Mouse (Mus musculus): ENCODE data around the gene Hcrt.
A peak's percentile ranks its signal among the peaks of the same experiment; 100 is the strongest.

The Hcrt gene

DNA sequence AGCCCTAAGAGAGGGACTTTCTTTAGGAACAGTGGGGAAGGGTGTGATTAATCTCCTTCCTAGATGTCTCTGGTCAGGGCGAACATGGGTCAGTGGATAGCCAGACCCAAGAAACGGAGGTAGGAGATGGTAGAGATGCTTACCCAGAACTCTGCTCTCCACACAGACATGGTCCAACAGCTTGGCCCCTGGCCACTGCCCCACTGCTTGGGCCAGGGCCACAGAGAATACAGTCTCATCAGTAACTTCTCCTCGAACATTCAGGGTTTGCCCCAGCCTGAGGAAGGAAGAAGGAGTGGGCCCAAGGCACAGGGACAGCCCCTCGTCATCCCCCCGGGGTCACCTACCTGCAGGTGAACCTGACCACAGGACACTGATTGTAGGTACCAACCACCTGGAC, 5.1 kb upstream of the Hcrt start:
- no peak for DNase-seq (ENCODE audit: low spot score)

DNA sequence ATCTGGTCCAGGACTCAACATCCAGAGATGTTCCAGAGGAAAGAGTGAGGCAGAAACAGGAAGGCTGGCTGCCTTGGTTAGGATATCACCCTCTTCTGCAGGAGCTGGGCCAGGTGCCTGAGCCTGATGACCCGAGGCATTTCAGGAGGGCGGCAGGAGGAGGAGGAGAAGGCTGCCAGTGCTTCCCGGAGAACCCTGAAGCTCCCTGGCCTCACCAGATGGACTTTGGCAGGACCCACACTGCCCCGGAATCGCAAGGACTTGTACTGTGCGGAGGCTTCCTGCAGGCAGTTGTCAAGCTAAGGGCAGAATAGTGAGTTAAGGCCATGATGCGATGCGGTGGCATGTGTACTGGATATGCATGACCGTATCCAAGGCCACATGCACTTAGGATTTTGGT, 4.0 kb upstream of the Hcrt start:
- DNase-seq (ENCODE audit: low spot score), result no peak

DNA sequence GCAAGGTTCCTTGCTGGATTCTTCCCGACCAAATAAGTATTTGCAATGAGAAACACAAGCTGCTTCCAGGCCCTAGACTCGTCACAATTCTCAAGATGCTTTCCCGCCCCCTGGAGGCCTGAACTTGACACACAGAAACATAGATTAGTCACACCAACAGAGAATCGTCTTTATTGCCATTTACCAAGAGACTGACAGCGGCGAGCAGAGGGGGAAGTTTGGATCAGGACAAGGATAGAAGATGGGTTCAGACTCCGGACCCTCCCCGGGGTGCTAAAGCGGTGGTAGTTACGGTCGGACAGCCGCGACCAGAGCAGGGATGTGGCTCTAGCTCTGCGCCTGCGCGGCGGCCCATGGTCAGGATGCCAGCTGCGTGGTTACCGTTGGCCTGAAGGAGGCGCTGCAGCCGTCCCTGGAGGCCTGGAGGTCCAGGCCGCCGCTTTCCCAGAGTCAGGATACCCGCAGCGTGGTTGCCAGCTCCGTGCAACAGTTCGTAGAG, 1.1 kb downstream of the Hcrt start:
- peak; percentile 78 for DNase-seq (ENCODE audit: low spot score)

DNA sequence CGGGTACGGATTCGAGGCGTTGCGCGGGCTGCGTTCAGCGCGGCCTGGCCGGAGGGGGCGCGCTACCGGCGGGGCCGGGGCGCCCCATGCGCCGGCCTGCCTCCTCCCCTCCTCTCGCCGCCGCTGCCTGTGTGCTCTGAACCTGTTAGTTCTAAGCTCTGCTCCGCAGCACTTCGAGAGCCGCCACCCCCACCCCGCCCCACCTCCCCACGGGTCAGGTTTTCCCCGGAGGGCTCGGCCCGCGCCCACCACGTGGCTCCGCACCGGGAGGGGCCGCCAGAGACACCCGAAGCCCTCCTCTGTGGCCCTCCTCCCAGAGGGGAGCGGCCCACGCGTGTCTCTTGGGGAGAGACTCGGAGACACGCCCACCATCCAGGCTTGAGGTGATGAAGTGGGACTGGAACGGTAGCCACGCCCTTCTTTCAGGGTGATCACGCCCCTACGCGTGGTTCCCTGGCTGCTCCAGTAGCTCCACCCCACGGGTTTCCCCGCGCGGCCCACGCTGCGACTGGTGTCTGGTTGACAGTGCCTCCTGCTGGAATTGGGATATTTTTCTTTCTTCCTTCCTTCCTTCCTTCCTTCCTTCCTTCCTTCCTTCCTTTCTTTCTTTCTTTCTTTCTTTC, 3.0 kb downstream of the Hcrt start, which contains the start of gene Kcnh4:
Gene Kcnh4, minus strand, starts transcription at position 332 of the 623 bp plus-strand sequence.
- DNase-seq (ENCODE audit: low spot score), result peak; percentile 46

DNA sequence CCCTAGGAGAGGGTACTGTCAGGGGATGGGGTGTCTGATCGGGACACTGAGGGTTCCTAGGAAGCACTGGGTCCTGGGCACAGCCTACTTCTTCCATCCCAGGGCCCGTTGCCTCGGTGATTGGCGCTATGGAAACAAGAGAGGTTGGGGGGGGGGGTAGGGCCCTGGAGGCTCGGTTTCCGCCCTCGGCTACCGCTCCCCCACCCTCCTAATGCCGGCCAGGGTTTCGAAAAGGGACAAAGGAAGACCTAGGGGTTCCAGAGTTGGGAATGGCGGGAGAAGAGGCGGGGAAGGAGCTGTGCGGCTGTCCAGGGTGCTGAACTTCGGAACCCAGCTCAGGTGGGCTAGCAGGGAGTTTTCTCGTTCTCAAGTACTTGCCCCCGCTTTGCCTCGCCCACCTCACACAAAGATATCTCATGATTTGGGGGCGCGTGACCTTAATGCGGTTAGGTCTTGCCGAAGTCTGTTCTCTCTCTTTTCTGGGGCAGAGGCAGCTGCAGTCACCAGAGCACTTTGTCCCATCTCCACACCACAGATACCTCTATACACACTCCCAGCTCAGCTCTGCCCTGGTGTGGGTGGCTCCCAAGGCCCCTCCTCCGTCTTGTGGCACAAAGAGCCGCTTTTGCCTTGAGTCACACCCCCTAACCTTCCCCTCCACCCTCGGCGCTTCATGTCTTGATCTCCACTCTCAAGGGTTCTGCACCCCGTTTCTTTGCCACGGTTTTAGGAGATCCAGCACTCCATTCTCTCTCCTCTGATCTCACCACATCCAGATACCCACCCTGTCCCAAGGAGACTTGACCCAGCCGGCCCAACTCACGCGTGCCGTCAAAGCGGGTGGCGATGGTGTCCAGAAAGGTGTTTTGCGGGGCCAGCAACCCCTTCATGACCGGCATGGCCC, 3.8 kb downstream of the Hcrt start:
- DNase-seq (ENCODE audit: low spot score), result no peak

DNA sequence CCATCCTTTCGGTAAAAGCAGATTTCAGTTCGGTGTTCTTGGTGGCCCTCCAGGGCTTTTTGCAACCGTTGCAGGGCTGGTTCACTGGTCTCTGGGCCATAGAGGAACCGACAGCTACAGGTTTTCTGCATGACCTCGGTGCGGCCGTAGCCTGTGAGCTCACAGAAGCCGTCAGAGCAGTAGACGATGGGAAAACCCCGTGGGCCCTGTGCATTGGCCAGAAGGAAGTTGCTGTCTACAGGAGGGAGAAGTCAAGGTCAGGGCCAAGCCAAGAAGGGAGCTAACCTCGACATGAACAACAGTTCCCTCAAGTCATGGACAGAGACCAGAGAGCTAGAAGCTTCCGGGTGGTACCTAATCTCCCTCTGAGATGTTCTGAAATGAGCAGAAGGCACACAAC, 5.2 kb downstream of the Hcrt start:
- no peak for DNase-seq (ENCODE audit: low spot score)

DNA sequence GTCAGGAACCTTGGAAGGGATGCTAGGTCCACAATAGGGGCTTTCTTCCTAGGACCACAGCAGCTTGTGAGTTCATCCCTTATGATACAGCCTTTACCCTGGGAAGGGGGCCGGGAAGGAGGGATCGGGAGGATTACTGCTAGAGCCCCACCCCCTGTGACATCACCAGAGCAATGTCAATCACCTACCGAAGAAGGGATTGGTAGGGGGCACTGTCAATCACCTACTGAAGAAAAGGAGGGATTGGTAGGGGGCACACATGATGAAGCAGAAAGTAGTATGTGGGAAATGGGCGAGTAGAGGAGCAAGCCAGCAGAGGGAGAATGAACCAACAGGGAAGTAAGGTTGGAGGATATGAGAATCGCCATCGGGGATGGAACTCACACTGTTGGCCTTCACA, 6.3 kb downstream of the Hcrt start:
- no peak for DNase-seq (ENCODE audit: low spot score)

DNA sequence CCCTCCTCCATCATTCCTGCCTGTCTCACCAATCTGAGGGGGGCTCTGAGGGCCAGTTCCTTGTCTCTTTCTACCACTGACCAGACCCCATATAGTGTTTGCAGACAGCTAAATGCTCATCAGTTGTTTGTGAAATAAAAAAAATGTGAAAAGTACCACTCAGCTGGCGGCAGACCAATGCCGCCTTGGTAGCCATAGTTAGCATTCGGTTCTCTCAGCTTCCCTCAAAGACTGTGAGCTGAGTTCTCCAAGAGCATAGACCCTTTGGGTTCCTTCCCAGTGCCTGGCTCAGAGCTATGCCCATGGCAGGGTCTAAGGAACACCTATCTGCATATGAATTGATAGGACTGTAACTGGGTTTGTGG, 8.1 kb downstream of the Hcrt start:
- DNase-seq (ENCODE audit: low spot score), result no peak

DNA sequence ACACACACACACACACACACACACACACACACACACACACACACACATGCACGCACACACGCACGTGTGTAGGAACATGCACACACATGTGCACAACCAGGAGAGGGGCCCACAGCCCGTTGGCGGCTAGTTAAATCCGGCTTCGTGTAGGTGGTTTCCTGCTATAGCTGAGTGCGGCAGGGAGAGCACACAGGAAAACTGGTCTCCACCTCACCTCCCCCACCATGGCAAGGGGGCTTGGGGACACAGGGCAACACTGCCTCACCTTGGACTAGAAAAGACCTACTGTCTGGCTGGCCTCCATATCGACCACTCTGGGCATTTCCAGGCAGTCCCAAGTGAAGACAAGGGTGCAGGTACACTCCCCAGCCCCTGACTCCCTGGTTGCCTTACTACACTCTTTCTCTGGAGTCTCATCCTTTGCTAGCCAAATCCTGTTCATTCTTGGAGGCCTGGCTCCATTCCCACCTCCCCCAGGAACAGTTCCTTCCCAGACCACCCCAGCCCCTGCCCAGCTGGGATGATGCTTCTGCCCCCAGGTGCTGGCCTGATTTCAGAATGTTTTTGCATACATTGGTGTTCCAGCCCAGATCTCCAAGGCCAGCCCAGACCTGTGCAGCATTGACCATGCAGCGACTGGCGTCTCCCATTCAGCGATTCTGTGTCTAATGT, 8.6 kb downstream of the Hcrt start:
- DNase-seq (ENCODE audit: low spot score), result no peak

DNA sequence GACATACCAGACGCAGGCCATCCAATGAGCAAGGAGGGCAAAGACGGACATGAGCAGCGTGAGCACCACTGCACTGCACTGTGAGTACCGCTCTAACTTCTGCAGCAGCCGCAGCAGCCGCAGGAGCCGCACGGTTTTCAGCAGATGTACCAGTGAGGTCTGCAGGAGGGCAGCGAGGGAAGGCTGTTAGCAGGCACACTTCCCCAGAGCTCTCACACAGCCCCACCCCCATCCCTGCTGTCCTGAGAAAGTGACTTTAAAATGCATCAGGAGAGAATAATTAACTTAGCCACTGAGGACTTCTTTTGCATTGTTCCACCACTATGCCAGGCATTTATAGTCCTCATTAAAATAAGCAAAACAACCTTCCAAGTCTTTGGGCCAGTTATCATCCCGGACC, 10.4 kb downstream of the Hcrt start:
- DNase-seq (ENCODE audit: low spot score), result no peak

DNA sequence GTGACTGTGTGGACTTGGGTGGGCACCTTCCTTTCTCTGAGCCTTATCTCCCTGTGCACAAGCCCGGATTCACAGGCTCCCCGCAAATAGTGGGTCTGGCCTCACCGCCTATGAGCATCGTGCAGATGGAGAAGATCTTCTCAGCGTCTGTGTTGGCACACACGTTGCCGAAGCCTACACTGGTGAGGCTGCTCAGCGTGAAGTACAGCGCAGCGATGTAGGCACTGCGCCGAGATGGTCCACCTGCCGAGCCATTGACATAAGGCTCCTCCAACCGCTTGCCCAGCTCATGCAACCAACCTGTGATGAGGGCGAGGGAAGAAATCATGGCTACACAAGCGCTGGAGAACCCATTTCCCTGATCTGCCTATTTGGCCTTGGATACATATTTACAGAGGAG, 12.6 kb downstream of the Hcrt start:
- no peak for DNase-seq (ENCODE audit: low spot score)

DNA sequence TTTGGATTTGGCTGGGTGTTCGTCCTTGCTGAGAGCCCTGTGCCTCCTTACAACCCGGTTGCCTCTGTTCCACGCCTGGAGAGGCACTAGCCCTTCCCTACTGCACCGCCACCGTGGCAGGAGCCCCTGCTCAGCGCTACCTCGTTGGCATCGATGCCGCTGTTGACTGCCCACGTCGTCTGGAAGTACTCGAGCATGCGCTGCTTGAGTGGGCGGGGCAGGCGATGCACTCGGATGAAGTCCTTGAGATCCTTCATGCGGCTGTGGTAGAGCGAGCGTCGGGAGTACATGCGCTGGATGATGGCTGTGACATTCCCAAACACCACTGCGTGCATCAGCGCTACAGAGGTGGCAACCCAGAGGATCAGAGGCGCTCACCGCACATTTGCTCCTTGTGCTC, 13.3 kb downstream of the Hcrt start:
- DNase-seq (ENCODE audit: low spot score), result no peak

DNA sequence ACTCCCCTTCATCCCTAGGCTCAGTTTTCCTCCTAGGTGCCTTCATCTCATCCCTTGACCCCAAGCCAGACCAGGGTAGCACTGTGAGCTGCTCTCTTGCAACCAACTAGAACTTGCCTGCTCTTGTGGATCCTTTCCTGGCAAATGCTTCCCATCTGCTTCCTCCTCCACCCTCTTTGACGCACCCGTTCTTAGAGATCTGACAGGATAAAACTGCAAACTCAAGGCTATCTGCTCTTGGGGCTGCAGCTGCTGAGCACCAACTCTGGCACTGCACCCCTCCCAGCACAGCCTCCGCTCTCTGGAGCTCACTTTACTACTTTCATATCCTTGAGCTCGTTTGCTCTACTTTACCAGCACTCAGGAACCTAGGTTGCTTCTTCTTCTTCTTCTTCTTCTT, 14.1 kb downstream of the Hcrt start:
- DNase-seq (ENCODE audit: low spot score), result no peak

DNA sequence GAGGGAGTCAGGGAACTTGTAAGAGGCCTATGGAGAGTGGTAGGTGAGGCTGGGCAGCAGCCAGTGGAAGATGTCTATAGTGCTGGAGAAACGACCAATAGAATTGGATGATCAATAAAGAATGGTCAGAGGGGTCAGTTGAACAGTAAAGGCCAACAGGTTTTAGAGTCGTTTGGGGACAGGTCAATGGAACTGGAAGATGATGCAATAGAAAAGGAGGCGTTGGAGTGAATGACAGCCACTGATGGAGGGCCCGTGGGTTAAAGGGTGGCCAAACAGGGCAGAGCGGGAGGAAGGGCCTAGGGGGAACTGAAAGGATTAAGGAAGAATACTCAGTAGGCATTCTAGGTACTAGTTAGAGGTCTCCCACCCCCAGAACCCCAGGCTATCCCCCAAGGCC, 15.6 kb downstream of the Hcrt start:
- no peak for DNase-seq (ENCODE audit: low spot score)

DNA sequence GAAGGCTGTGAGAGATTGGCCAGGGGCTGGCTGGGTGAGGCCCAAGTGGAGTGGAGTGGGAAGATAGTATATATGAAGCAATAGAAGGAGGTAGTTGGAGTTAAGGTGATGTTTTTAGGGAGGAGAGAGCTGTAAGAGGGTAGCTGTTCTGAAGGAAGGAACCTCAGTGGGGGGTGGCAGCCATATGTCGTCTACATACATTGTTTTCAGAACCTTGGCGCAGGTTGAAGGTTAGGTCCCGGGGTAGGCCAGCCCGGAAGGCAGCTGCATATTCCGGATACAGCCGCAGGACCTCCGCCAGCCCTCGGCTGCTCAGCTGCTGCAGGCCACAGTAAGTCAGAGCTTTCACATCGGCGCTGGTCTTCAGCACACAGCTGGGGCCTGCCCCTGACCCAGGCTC, 16.2 kb downstream of the Hcrt start:
- DNase-seq (ENCODE audit: low spot score), result no peak

DNA sequence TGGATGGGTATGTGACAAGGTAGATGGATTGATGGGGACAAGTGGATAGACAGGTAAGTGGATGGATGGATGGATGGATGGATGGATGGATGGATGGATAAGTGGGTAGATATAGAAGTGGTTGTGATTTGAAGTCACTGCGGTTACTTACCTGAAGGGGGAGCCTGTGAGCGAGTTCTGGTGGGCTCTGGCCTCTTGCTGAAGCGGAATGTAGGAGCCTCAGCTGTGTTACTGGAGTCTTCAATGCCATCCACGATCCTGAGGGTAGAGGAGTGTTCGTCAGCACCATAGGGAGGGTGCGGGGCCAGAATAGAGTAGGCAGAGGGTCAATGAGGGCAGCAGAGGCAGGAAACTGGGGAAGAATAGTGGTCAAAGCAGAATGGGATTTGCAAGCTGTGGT, 17.6 kb downstream of the Hcrt start:
- DNase-seq (ENCODE audit: low spot score), result no peak

DNA sequence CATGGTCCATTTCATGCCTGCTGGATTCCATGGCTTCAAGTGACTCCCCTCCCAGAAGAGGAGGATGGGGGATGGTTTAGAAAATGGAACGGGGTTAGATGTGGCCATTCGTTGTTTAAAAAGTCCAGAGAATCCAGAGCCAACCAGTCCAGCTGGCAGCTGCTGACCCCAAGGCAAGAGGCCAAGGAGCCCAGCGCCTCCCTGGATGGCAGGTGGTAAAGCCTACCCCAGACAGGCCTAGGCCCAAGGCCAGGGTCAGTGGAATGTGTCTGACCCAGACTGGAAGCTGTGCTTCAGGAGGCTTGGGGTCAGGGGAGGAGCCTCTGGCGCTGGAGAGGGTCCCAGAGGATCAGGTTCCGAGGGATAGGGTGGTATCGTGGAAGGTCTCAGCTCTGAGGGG, 21.4 kb downstream of the Hcrt start:
- DNase-seq (ENCODE audit: low spot score), result no peak

DNA sequence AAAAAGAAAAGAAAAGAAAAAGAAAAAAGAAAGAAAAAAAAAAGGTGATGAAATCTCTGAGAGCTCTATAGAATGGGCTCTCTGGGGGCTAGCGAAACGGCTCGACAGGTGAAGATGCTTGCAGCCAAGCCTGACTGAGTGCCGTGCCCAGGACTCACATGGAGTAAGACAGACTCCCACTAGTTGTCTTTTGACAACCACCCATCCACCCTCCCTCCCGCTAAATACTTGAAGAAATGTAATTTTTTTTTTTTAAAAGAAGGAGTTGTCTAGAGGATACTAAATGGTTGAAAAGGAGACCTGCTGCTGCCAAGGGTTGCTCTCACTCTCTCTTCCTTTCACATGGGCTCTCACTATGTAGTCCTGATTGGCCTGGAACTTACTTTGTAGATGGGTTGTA, 24.0 kb downstream of the Hcrt start:
- DNase-seq (ENCODE audit: low spot score), result no peak

DNA sequence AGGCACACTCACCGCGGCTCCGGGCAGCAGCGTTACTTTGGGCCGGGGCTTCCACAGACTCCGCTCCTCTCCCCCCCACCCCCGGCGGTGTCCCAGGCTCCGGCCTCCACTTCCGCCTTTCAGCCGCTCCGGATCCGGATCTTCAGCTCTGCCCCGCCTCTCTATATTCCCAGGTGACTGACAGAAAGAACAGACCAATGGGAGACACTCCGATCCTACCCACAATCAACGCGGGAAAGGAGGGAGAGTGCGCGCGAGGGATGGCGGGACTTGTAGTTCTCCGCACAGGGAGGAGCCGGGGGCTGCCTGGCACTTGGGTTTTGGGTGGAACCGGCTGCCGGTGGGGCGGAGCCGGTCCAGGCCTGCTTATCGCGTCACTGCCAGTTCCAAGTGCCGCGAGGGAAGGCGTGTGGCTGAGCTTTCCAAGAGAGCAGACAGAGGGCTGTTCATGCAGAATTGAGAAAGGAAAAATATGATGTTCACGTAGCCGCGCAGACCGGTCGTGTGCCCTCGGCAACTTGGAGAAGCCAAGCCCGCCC, 24.6 kb downstream of the Hcrt start, which contains the start of gene Rab5c:
Gene Rab5c, minus strand, starts transcription at position 150 of the 539 bp plus-strand sequence.
- peak; percentile 99 for DNase-seq (ENCODE audit: low spot score)

DNA sequence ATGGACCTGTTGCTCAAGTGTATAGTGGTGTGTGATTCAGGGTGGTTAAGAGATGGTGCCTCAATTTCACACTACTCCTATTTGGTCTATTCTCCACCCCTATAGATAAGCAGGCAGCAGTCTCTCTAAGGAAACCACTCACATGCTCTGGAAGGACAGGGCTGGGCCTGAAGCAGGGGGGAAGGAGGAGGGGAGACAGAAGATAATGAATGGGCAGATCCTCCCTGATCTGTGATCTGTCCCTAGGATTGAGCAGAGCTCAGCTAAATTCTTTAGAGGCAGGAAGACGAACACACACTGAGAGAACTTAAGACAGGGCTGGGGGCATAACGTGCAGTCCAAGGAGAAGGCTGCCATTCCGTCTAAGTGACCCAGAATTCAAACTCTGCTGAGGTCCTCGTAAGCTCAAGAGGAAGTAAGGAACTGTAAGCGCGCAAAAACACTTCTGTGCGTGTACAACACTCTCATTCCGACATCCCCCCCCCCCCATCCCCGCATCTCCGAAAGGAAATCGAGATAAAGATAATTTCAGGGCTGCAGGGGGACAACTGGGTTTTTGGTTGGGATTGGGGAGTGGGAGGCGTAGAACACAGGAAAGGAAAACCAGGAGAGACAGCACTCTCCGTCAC, 25.5 kb downstream of the Hcrt start:
- no peak for DNase-seq (ENCODE audit: low spot score)

DNA sequence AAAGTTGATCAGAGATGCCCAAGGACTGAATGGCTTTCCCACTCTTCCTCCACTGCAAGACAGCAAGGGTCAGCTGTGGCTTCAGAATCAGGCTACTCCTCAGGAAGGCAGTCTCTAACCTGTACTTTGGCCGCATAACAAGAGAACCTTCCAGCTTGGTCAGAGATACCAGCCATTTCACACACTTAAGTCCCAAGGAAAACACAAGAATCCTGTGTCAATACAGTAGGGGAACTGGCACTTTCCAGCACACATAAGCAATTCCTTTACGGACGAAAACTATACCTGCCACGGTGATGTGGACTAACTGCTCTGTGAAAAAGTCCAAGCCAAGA, 26.0 kb downstream of the Hcrt start:
- no peak for DNase-seq (ENCODE audit: low spot score)

All from layer of hippocampus, adult 9-10 months (tissue).